Mouse (Mus musculus): ENCODE results near the gene Padi4. TPM values are rescaled to one million over a fixed set of nuclear protein-coding genes. Genes with fewer than 3 reads are reported as not detected.
A peak's percentile ranks its signal among the peaks of the same experiment; 100 is the strongest.

Gene Padi4
- polyA plus RNA-seq (2014; fragmentation: Nextera tagmentation; extraction: Ambion mirVana), result 0.12 and 0.18 TPM in 2 replicates

DNA sequence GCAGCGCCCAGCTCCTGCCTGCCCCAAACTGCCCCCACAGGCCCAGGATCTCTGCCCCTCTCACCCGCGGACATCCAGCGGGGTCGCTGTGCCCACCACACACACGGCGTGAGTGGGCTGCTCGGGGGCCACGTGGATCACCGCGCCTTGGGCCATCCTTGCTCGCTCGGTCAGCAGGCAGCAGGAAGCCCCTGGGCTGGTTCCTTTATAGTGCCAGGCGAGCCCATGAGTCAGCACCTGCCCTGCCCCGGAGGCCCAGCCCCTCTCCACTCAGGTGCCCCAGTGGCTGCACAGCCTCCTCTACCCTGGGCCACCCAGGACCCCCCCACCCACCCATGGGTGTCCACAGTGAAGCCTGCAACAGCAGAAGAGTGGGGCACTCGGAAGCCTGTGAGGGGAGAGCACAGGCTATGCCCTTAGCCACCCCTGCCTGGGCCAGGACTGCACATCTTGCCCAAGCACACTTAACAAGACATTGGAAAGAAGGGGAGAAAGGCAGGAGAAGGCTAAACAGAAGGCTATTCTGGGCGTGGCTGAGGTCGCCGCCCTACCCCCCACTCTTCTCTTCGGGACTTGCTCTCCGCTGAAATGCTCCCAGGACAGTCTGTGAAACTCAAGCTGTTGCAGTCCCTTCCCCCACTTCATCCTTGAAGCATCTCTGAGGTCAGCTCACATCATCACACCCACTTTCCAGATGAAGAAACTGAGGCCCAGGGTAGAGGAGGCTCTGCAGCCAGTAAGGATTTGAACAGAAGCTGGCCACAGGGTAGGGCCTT is at the start of gene Padi4:
Gene Padi4, minus strand, starts transcription at position 212 of the 776 bp plus-strand sequence.
- H3K36me3 ChIP-seq (ENCODE audit: control insufficient read depth, insufficient read depth, low read length), result no peaks in the 10 kb centered on the region
- no peak within 1 kb of the TSS for H3K4me3 ChIP-seq (replicated peaks; ENCODE audit: low read depth, low read length)
- no peaks in the 10 kb centered on the region for H3K4me1 ChIP-seq (ENCODE audit: control insufficient read depth, insufficient read depth, low read length)
- H3K27me3 ChIP-seq (ENCODE audit: control insufficient read depth, insufficient read depth, low read length), result no peaks in the 10 kb centered on the region
- ATAC-seq (ENCODE audit: low FRiP score, low TSS enrichment) (no peak), DNase-seq (no peak)
- no peak within 1 kb of the TSS for H3K4me2 ChIP-seq (ENCODE audit: low read length)
- H3K9me3 ChIP-seq (ENCODE audit: control insufficient read depth, low read length), result no peaks in the 10 kb centered on the region
- H3K27ac ChIP-seq (replicated peaks; ENCODE audit: low read depth, low read length), result no peak within 1 kb of the TSS
- 87% methylated on average over 21 of the region's 21 CpGs for WGBS
- no peak within 1 kb of the TSS for H3K9ac ChIP-seq (replicated peaks; ENCODE audit: low read length)

DNA sequence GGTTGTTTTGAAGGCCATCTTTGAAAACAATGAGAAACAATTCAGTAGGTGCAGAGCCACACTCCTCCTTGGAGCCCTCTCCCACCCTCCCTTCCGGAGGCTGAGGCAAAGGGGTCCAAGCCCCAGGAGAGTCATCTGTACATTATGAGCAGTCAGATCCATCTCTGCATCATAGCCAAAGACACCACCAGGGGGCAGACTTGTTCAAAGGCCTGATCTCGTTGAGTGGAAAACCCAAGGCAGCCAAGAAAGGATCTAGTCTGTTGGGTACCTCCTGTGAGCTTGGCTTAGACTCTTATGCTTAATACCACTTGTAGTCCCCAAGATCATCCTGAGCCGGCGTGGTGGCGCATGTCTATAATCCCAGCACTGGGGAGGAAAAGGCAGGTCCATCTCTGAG is 48.0 kb upstream of the Padi4 start:
- no peak overlapping the region for H3K4me3 ChIP-seq (replicated peaks; ENCODE audit: low read depth, low read length)
- H3K4me2 ChIP-seq (ENCODE audit: low read length), result no peak overlapping the region
- 72% methylated on average over 5 of the region's 5 CpGs for WGBS
- ATAC-seq (ENCODE audit: low FRiP score, low TSS enrichment) (no peak), DNase-seq (peak; percentile 66)
- no peaks in the 10 kb centered on the region for H3K4me1 ChIP-seq (ENCODE audit: control insufficient read depth, insufficient read depth, low read length)
- H3K27me3 ChIP-seq (ENCODE audit: control insufficient read depth, insufficient read depth, low read length), result no peaks in the 10 kb centered on the region
- 0 out of 2 replicates have a peak, but pooled peaks cover 4% of the 10 kb centered on the region for H3K9me3 ChIP-seq (ENCODE audit: control insufficient read depth, low read length)
- H3K36me3 ChIP-seq (ENCODE audit: control insufficient read depth, insufficient read depth, low read length), result no peaks in the 10 kb centered on the region
- no peak overlapping the region for H3K9ac ChIP-seq (replicated peaks; ENCODE audit: low read length)
- H3K27ac ChIP-seq (replicated peaks; ENCODE audit: low read depth, low read length), result no peak overlapping the region

DNA sequence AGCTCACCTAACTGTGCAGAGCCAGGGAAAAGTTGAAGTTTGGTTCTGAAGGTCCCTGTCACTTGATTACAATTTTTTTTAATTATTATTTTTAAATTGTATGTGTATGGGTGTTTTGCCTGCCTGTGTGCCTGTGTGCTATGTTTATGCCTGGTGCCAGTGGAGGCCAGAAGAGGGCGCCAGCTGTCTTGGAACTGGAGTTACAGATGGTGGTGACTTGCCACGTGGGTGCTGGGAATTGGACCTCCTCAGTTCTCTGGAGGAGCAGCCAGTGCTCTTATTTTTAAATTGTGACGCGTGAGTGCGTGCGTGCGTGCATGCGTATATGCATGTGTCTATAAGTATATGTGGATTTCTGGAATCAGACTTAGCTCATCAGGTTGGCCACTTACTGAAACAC is 43.4 kb upstream of the Padi4 start:
- whole genome bisulfite sequencing, result 92% methylated on average over 8 of the region's 8 CpGs

DNA sequence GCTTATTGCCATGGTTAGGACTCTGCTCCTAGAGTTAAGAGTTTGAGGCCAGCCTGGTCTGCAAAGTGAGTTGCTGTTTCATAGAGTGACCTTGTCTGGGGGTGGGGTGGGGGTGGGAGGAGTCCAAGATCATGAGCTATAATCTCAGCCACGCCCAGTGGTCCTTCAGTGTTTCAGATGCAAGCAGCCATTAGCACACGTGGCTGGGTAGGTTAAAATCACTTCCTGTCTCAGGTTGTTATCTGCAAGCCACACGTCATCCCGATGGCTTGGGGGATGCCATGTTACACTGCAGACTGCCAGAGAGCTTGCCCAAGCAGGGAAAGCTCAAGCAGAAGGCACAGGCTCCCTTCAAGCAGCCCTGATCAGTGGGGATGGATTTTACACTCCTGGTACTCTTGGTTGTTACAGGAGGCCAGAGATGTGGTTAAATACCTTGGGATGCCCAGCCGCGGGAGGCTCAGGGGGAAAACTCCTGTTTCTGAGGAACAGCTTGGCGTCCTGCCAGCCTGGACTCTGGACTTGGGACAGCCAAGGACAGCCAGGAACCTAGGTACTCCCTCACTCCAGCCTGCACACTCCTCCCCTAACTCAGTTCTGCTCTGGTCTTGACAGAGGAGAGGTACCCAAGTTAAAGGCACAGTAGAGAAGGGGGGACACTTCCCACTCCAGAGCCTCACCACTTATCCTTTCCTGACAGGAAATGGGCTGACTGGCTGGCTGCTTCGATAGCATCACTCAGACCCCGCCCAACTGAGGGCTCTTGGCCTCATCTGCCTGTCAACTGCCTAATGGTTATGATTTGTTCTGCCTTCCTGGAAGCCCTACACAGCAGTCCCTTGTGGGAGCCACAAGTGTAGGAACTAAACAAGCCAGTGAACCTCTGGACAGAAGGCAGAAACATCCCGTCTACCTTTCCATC is 42.2 kb upstream of the Padi4 start:
- 63% methylated on average over 10 of the region's 10 CpGs for WGBS
- Histone ChIP-seq H3K9ac (replicated peaks; ENCODE audit: low read length) (no peak overlapping the region), H3K27me3 (ENCODE audit: control insufficient read depth, insufficient read depth, low read length) (no peaks in the 10 kb centered on the region), H3K4me1 (ENCODE audit: control insufficient read depth, insufficient read depth, low read length) (0 out of 2 replicates have a peak, but pooled peaks cover 5% of the 10 kb centered on the region), H3K36me3 (ENCODE audit: control insufficient read depth, insufficient read depth, low read length) (no peaks in the 10 kb centered on the region), H3K4me2 (ENCODE audit: low read length) (no peak overlapping the region), H3K4me3 (replicated peaks; ENCODE audit: low read depth, low read length) (no peak overlapping the region), H3K27ac (replicated peaks; ENCODE audit: low read depth, low read length) (no peak overlapping the region), H3K9me3 (ENCODE audit: control insufficient read depth, low read length) (no peaks in the 10 kb centered on the region)
- no peak for ATAC-seq (ENCODE audit: low FRiP score, low TSS enrichment)
- DNase-seq, result no peak

More for the DNA sequence above, 43.4 kb upstream of the Padi4 start:
- Histone ChIP-seq H3K27me3 (ENCODE audit: control insufficient read depth, insufficient read depth, low read length) (no peaks in the 10 kb centered on the region), H3K36me3 (ENCODE audit: control insufficient read depth, insufficient read depth, low read length) (no peaks in the 10 kb centered on the region), H3K9me3 (ENCODE audit: control insufficient read depth, low read length) (no peaks in the 10 kb centered on the region), H3K9ac (replicated peaks; ENCODE audit: low read length) (no peak overlapping the region), H3K27ac (replicated peaks; ENCODE audit: low read depth, low read length) (no peak overlapping the region), H3K4me2 (ENCODE audit: low read length) (no peak overlapping the region), H3K4me1 (ENCODE audit: control insufficient read depth, insufficient read depth, low read length) (0 out of 2 replicates have a peak, but pooled peaks cover 5% of the 10 kb centered on the region), H3K4me3 (replicated peaks; ENCODE audit: low read depth, low read length) (no peak overlapping the region)
- ATAC-seq (ENCODE audit: low FRiP score, low TSS enrichment) (no peak), DNase-seq (no peak)

DNA sequence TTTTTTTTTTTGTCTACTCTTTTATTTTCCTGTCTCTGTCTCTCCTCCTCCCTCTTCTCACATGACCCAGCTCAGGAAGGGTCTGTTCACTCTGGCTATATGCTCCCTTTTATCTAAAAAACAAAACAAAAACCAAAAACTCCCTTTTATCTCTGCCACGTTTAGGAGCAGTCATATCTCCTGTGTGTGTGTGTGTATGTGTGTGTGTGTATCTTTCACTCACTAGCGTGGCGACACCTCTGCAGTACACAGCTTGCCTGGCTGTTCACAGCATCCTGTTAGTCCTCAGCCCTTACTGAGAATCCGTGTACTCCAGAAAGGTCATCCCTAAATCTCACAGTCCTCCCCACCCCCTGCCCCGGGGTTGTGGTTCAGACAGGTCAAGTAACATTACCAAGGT is 41.5 kb upstream of the Padi4 start:
- H3K4me2 ChIP-seq (ENCODE audit: low read length), result no peak overlapping the region
- no peaks in the 10 kb centered on the region for H3K36me3 ChIP-seq (ENCODE audit: control insufficient read depth, insufficient read depth, low read length)
- 0 out of 2 replicates have a peak, but pooled peaks cover 5% of the 10 kb centered on the region for H3K4me1 ChIP-seq (ENCODE audit: control insufficient read depth, insufficient read depth, low read length)
- H3K4me3 ChIP-seq (replicated peaks; ENCODE audit: low read depth, low read length), result no peak overlapping the region
- no peak overlapping the region for H3K27ac ChIP-seq (replicated peaks; ENCODE audit: low read depth, low read length)
- DNase-seq, result no peak
- no peak overlapping the region for H3K9ac ChIP-seq (replicated peaks; ENCODE audit: low read length)
- no peaks in the 10 kb centered on the region for H3K27me3 ChIP-seq (ENCODE audit: control insufficient read depth, insufficient read depth, low read length)
- WGBS, result 78% methylated on average over 5 of the region's 5 CpGs
- H3K9me3 ChIP-seq (ENCODE audit: control insufficient read depth, low read length), result no peaks in the 10 kb centered on the region
- no peak for ATAC-seq (ENCODE audit: low FRiP score, low TSS enrichment)

DNA sequence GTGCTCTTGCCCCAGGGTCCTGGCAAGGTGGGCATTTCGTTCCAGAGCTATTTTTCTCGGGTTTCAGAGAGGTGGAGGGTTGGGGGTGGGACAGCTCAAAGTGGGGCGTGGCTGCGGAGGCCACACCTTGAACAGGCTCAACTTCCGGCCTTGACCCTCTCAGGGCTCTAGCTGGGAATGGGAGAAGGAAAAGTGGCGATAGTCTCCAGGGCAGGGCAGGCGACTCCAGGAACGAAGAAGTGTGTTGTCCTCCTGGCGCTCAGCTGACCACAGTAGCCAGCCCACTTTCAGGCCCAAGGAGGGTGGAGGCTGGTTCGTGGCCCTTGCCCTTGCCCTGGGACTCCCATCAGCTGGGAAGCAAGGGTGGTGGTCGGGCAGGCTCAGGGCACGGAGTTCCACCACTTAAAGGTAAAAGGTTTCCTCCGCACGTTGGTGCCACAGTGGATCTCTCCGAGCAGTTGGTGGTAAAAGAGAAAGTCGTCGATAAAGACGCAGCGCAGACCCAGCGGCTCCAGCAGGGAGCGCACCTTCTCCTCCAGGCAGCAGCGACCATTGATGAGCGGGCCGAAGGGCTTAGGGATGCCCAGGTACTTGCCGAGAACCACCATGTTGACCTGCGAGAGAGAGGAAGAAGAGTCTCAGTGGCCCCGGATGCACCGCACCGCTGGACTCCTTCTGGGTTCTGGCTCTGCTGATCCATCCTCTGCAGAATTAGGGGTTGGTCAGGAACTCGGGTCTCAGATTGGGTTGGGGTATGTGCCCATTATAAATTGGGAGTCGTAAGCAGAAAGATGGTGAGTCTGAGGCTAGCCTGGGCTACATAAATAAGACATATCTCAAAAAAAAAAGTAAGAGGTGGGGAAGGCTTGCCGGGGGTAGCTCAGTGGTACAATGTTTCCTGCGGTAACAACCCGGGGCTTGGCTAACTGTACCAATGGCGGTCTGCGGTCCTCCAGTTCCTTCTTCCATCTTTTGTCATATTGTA is 40.5 kb upstream of the Padi4 start:
- H3K27me3 ChIP-seq (ENCODE audit: control insufficient read depth, insufficient read depth, low read length), result no peaks in the 10 kb centered on the region
- whole genome bisulfite sequencing, result 25% methylated on average over 36 of the region's 36 CpGs
- peak overlapping the region; percentile 32 for H3K4me2 ChIP-seq (ENCODE audit: low read length)
- no peak overlapping the region for H3K9ac ChIP-seq (replicated peaks; ENCODE audit: low read length)
- DNase-seq (peak; percentile 40), ATAC-seq (ENCODE audit: low FRiP score, low TSS enrichment) (no peak)
- H3K9me3 ChIP-seq (ENCODE audit: control insufficient read depth, low read length), result no peaks in the 10 kb centered on the region
- 0 out of 2 replicates have a peak, but pooled peaks cover 5% of the 10 kb centered on the region for H3K4me1 ChIP-seq (ENCODE audit: control insufficient read depth, insufficient read depth, low read length)
- no peak overlapping the region for H3K27ac ChIP-seq (replicated peaks; ENCODE audit: low read depth, low read length)
- no peaks in the 10 kb centered on the region for H3K36me3 ChIP-seq (ENCODE audit: control insufficient read depth, insufficient read depth, low read length)
- no peak overlapping the region for H3K4me3 ChIP-seq (replicated peaks; ENCODE audit: low read depth, low read length)

DNA sequence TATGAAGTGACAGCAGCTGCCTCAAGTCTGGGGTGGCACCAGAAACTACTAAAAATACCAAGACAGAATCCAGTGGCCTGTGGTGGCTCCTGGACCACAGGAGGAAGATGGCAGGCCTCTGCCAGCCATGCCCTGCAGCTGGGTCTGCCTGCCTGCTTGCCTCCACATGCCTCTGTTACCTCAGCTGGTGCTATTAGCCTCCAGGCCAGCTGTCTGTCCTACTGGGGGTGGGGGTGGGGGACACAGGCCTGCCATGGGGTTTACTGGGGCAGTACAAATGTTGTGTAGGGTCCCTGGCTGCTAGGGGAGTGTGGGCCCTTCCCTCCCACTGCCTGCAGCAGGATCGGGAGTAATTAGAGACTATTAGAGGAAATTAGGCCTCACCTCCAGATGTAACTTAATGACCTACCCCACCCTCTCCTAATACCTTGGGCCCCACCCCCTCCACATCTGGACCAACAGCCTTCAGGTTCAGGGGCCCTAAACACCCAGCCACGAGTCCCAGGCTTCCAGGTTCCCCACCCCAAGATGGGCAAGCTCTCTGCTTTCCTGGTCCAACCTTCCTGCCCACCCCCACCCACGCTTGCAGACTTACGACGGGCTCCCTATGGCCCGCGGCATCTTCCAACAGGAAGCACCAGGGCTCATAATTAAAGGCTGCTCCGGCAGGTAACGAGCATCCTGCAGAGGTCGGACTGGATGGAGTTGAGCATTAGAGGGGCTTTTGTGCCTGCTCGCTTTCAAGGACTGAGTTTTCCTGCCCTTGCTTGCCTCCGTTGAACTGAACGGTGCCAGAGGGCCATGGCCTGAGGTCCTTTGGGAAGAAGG is 39.5 kb upstream of the Padi4 start:
- WGBS, result 29% methylated on average over 13 of the region's 13 CpGs
- Histone ChIP-seq H3K4me2 (ENCODE audit: low read length) (peak overlapping the region; percentile 32), H3K36me3 (ENCODE audit: control insufficient read depth, insufficient read depth, low read length) (no peaks in the 10 kb centered on the region), H3K27me3 (ENCODE audit: control insufficient read depth, insufficient read depth, low read length) (no peaks in the 10 kb centered on the region), H3K4me3 (replicated peaks; ENCODE audit: low read depth, low read length) (no peak overlapping the region), H3K4me1 (ENCODE audit: control insufficient read depth, insufficient read depth, low read length) (0 out of 2 replicates have a peak, but pooled peaks cover 5% of the 10 kb centered on the region), H3K9me3 (ENCODE audit: control insufficient read depth, low read length) (no peaks in the 10 kb centered on the region), H3K9ac (replicated peaks; ENCODE audit: low read length) (no peak overlapping the region), H3K27ac (replicated peaks; ENCODE audit: low read depth, low read length) (no peak overlapping the region)
- no peak for ATAC-seq (ENCODE audit: low FRiP score, low TSS enrichment)
- DNase-seq, result no peak

All from midbrain, embryonic 14.5 days (tissue).